Mouse (Mus musculus) frontal cortex, adult 2 months (tissue): ENCODE measurements around the gene 4933411K16Rik. TPM values are rescaled to one million over a fixed set of nuclear protein-coding genes. Genes with fewer than 3 reads are reported as not detected.
"Not testable (repeated sequence)": the region's sequence is repeated elsewhere in the genome, so short reads cannot be mapped to it uniquely, and the experiment has no call there.

ENCODE experiments used
- DNase-seq, 2 experiments: peaks; one replicate each; pipeline ENCODE4 v3.0.0; 2022; ENCODE audit warnings: low spot score in 1 of 2; ENCODE audit errors: extremely low spot score in 1 of 2
- polyA plus RNA-seq: library from polyadenylated mRNA; depleted of rRNA; stranded (reverse); fragments of >200 nt; gene quantifications from 2 replicates; pipeline ENCODE4 v1.2.3, GENCODE M21; 2012; rRNA removed

Gene 4933411K16Rik
- polyA plus RNA-seq, 1 experiment, result 0.14 TPM

- DNase-seq, result no peak
These were observed 23.0 kb downstream of the 4933411K16Rik start for GRCm38 (mm10) chr19:42075051-42075450.

DNA sequence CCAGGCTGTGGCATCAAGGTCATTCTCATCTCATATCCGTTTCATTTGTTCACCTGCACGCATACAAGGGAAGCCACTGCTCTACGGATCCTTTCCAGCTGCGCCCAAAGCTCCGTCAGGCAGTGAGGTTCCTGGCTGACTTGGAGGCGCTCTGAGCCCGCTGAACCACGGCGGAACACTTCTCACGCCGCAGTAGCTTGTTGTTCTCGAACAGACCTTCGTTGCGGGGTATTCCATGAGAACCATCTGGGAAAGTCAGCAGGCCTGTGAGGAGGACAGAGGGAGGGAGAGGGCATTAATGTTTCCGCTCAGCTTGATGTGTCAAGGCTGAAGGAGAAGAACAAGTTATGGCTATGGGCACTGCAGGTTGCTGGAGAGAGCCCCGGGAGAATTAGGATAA lies 23.9 kb downstream of the 4933411K16Rik start:
- DNase-seq, result no peak

- no peak for DNase-seq
These were observed 26.5 kb downstream of the 4933411K16Rik start for GRCm38 (mm10) chr19:42078566-42078965.

- no peak for DNase-seq
These were observed 27.0 kb downstream of the 4933411K16Rik start for GRCm38 (mm10) chr19:42079006-42079405.

DNA sequence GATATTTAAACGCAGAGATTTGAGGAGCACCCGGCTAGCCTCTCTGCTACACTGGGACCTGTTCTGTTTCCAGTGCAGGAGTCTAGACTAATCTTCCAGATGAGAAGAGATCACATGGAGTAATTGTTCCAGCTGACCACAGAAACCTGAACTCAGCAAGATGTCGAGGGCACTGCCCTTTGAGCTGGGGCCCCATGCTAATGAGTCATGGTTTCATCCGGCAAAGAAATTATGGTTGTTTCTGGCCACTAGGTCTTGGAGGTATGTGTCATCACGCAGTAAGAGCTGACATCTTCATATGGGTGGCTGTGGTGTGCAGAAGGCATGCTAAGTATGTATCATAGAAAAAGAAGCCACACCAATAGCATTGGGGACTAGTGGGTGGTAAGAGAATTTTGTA lies 27.9 kb downstream of the 4933411K16Rik start:
- no peak for DNase-seq

- DNase-seq, result no peak
These were observed 28.4 kb downstream of the 4933411K16Rik start for GRCm38 (mm10) chr19:42080469-42080868.

GRCm38 (mm10) chr19:42081613-42082012 lies 29.6 kb downstream of the 4933411K16Rik start:
- DNase-seq, result not testable (repeated sequence)

DNA sequence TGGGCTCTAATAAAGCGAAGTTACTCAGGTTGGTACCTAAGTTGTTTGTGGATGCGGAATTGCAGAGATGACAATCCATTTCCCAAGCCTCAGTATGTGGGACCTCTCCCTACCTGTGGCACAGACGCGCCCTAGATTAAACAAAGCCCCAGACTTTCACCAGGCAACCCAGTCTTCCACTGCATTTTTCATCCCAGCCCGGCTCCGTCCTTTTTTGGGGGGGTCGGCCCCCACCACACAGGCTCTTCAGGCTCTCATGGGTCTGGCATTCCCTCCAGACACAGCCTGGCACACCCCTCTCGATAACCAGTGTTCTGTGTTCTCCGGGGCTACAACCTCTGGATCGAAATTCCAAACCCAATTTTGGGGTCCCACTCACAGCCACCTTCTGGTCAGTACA lies 33.6 kb downstream of the 4933411K16Rik start:
- DNase-seq, result no peak

- peak; percentile 90 to 96 for DNase-seq
These were observed 34.1 kb downstream of the 4933411K16Rik start, which contains the start of gene Morn4 for GRCm38 (mm10) chr19:42086166-42086565. TSS of gene Morn4 (minus strand) at chr19:42086357.

DNA sequence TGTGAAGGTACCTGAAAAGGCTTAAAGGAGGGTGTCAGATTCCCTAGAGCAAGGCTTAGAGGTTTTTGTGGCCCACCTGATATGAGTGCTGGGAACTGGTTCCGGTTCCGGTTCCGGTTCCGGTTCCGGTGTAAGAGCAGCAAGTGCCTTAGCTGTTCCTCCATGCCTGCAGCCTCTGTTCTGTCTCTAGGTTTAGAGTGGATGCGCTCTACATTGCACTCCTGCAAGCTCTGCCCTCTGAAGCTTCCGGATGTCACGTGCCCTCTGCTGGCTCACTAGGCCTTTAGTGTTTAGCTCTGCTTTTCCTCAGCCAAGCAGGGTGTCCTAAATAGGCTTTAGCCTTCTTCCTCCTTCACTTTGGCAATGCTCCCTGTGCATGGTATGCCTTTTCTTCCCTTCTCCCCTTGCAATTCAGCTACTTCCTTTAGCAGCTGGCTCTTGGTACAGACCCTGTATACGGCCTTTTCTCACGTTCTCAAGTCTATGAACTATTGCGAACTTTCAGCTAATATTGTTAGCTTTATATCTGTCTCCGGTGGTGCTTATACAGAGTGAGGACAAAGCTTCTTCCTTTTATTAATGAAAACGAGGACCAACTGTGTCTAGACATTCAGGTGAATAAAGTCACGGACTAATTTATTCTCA lies 37.2 kb downstream of the 4933411K16Rik start:
- DNase-seq, result peak; percentile 34 to 66

DNA sequence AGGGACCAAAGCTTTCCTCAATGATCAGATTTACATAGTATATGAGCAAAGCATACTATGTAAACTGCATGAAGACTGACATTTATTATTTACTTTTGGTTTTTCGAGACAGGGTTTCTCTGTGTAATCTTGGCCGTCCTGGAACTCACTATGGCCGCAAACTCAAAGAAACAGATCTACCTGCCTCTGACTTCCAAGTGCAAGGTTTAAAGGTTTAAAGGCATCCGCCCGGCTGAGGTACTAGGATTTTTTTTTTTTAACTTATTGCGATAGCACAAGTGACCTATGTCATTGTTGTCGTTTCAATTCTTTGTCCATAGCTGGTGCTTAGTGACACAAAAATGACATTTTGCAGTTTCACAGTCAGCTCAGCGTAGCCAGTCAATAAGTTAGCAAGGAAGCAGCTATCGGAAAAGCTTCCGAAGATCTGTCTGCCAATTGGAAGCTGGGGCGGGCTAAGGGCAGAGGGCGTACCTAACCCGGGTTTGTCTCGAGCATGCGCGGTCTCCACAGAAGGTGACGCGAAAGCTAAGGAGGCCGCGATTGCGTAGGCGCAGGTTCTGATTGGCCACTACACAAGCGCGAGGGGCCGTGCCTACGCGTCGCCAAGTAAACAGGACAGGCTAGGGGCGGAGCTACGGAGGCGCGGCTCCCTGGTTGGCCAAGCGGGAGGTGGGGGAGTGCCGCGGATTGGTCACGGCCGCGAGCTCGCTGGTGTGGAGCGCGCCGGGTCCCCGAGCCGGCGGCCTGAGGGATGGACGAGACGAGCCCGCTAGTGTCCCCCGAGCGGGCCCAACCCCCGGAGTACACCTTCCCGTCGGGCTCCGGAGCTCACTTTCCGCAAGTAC lies 37.9 kb downstream of the 4933411K16Rik start, which contains the start of gene Pi4k2a:
Pi4k2a (plus strand) TSS at position 723 of the 848 bp plus-strand sequence.
- peak; percentile 100 for DNase-seq

- peak in 1 of 2 experiments; percentile 13 for DNase-seq
These were observed 38.6 kb downstream of the 4933411K16Rik start for GRCm38 (mm10) chr19:42090637-42091141.

- DNase-seq, result no peak
These were observed 47.4 kb downstream of the 4933411K16Rik start for GRCm38 (mm10) chr19:42099406-42099805.

Other genes with a start within 250 kb of the 4933411K16Rik start
- gene Frat1, start 222.3 kb upstream of the 4933411K16Rik start, polyA plus RNA-seq, result 10.8 and 11.1 TPM in 2 replicates
- 7.5 and 8.3 TPM in 2 replicates for gene Frat2, start 204.1 kb upstream of the 4933411K16Rik start, polyA plus RNA-seq
- gene Rrp12, start 156.1 kb upstream of the 4933411K16Rik start, polyA plus RNA-seq, result 17.0 and 19.0 TPM in 2 replicates
- 727 and 788 TPM in 2 replicates for gene Pgam1, start 140.3 kb upstream of the 4933411K16Rik start, polyA plus RNA-seq
- gene Exosc1, start 118.8 kb upstream of the 4933411K16Rik start, polyA plus RNA-seq, result 25.1 and 28.0 TPM in 2 replicates
- 65.3 and 66.1 TPM in 2 replicates for gene Zdhhc16, start 118.8 kb upstream of the 4933411K16Rik start, polyA plus RNA-seq
- gene Mms19, start 71.1 kb upstream of the 4933411K16Rik start, polyA plus RNA-seq, result 56.3 and 61.7 TPM in 2 replicates
- gene Ubtd1, start 70.5 kb upstream of the 4933411K16Rik start, polyA plus RNA-seq, result 21.6 and 21.9 TPM in 2 replicates
- 0.16 and 0.55 TPM in 2 replicates for gene Ankrd2, start 16.2 kb upstream of the 4933411K16Rik start, polyA plus RNA-seq
- gene Hoga1, start 6.6 kb upstream of the 4933411K16Rik start, polyA plus RNA-seq, result 1.5 and 2.0 TPM in 2 replicates
- gene Morn4, start 34.1 kb downstream of the 4933411K16Rik start, polyA plus RNA-seq, result 87.9 and 94.1 TPM in 2 replicates
- 46.8 and 51.4 TPM in 2 replicates for gene Pi4k2a, start 38.2 kb downstream of the 4933411K16Rik start, polyA plus RNA-seq
- 31.3 and 38.3 TPM in 2 replicates for gene Avpi1, start 76.8 kb downstream of the 4933411K16Rik start, polyA plus RNA-seq
- 14.4 and 17.2 TPM in 2 replicates for gene Marveld1, start 95.2 kb downstream of the 4933411K16Rik start, polyA plus RNA-seq
- 99.8 and 113 TPM in 2 replicates for gene Zfyve27, start 111.7 kb downstream of the 4933411K16Rik start, polyA plus RNA-seq
- gene Sfrp5, start 150.0 kb downstream of the 4933411K16Rik start, polyA plus RNA-seq, result 3.6 and 5.9 TPM in 2 replicates
- 98.3 and 99.6 TPM in 2 replicates for gene Golga7b, start 195.3 kb downstream of the 4933411K16Rik start, polyA plus RNA-seq